Mouse (Mus musculus) CH12.LX (cell line): ENCODE data around the gene Olfr433. TPM values are rescaled to one million over a fixed set of nuclear protein-coding genes. Genes with fewer than 3 reads are reported as not detected.
"Not testable (repeated sequence)": the region's sequence is repeated elsewhere in the genome, so short reads cannot be mapped to it uniquely, and the experiment has no call there.

ENCODE experiments used
- DNase-seq: peaks from one replicate; pipeline ENCODE4 v3.0.0-alpha.2; 2013; ENCODE audit errors: extremely low read depth
- H3K27ac ChIP-seq: 2 replicates; pipeline ENCODE4 v1.5.1; 2012; ENCODE audit warnings: low read depth, mild to moderate bottlenecking, control low read depth, moderate library complexity; ENCODE audit not compliant: insufficient read depth
- H3K27me3 ChIP-seq: replicated peaks from 2 replicates; pipeline ENCODE3; 2012; ENCODE audit warnings: inconsistent platforms
- H3K36me3 ChIP-seq, 2 experiments: replicated peaks in 1 of 2; 2 replicates each; pipeline versions ENCODE3 to v1.6.1; 2012; ENCODE audit warnings: inconsistent platforms in 1 of 2, low read length in 1 of 2, mild to moderate bottlenecking in 1 of 2, mixed read lengths in 1 of 2, moderate library complexity in 1 of 2; ENCODE audit not compliant: control insufficient read depth in 1 of 2, insufficient read depth in 1 of 2
- H3K4me1 ChIP-seq, 2 experiments: 2 replicates each; pipeline ENCODE4 v1.6.1; 2012; ENCODE audit warnings: inconsistent platforms in 1 of 2, moderate library complexity in 1 of 2; ENCODE audit not compliant: insufficient read depth in 2 of 2, control insufficient read depth in 1 of 2
- H3K4me2 ChIP-seq: 2 replicates; pipeline ENCODE4 v1.6.1; 2012; ENCODE audit warnings: low read depth, mild to moderate bottlenecking, control low read depth; ENCODE audit not compliant: poor library complexity, insufficient read depth, severe bottlenecking
- H3K4me3 ChIP-seq, 3 experiments: fragments of 150-350 bp in 1 of 3; sonication (generic) in 1 of 3; replicated peaks in 1 of 3; 2 replicates each; pipeline versions ENCODE3 to v1.5.1; 2011 to 2012; ENCODE audit warnings: low read depth in 2 of 3, low read length in 2 of 3, mild to moderate bottlenecking in 2 of 3, moderate library complexity in 2 of 3, control low read depth in 1 of 3, improper control_type of control experiment in 1 of 3, inconsistent platforms in 1 of 3, mixed read lengths in 1 of 3; ENCODE audit not compliant: poor library complexity in 1 of 3
- H3K79me2 ChIP-seq: replicated peaks from 2 replicates; pipeline ENCODE4 v1.6.1; 2012; ENCODE audit warnings: mild to moderate bottlenecking, moderate library complexity; ENCODE audit not compliant: control insufficient read depth, poor library complexity, insufficient read depth, severe bottlenecking; ENCODE audit errors: extremely low read depth
- H3K9ac ChIP-seq: 2 replicates; pipeline ENCODE4 v1.6.1; 2012; ENCODE audit warnings: low read depth, mild to moderate bottlenecking, control low read depth, moderate library complexity; ENCODE audit not compliant: insufficient read depth
- H3K9me3 ChIP-seq: replicated peaks from 2 replicates; pipeline ENCODE3; 2012; ENCODE audit warnings: low read length, inconsistent platforms, mixed read lengths
- BHLHE40 ChIP-seq: IDR thresholded peaks from 2 replicates; pipeline ENCODE4 v1.6.1; 2011; ENCODE audit warnings: mild to moderate bottlenecking, low read depth, low read length, improper control_type of control experiment
- CHD2 ChIP-seq: IDR thresholded peaks from 2 replicates; pipeline ENCODE4 v1.6.1; 2011; ENCODE audit warnings: low read length, improper control_type of control experiment
- MAFK ChIP-seq: IDR thresholded peaks from 2 replicates; pipeline ENCODE4 v1.6.1; 2011; ENCODE audit warnings: low read length, improper control_type of control experiment; ENCODE audit not compliant: insufficient replicate concordance
- MAX ChIP-seq: IDR thresholded peaks from 2 replicates; pipeline ENCODE4 v1.6.1; 2011; ENCODE audit warnings: low read length, improper control_type of control experiment
- MAZ ChIP-seq: IDR thresholded peaks from 2 replicates; pipeline ENCODE4 v1.6.1; 2012; ENCODE audit warnings: low read depth, mild to moderate bottlenecking, inconsistent platforms, low read length, improper control_type of control experiment, moderate library complexity
- MEF2A ChIP-seq: IDR thresholded peaks from 2 replicates; pipeline ENCODE4 v1.6.1; 2014; ENCODE audit warnings: low read depth, mild to moderate bottlenecking, inconsistent platforms, low read length, improper control_type of control experiment, borderline replicate concordance
- MXI1 ChIP-seq: IDR thresholded peaks from 2 replicates; pipeline ENCODE4 v1.6.1; 2011; ENCODE audit warnings: mild to moderate bottlenecking, low read depth, low read length, improper control_type of control experiment
- MYC ChIP-seq: IDR thresholded peaks from 2 replicates; pipeline ENCODE4 v1.6.1; 2011; ENCODE audit warnings: low read depth, mild to moderate bottlenecking, improper control_type of control experiment, low read length
- PAX5 ChIP-seq: IDR thresholded peaks from 2 replicates; pipeline ENCODE4 v1.6.1; 2012; ENCODE audit warnings: low read length, inconsistent platforms, mixed read lengths
- RAD21 ChIP-seq: IDR thresholded peaks from 2 replicates; pipeline ENCODE4 v1.6.1; 2011; ENCODE audit warnings: low read depth, mild to moderate bottlenecking, low read length, improper control_type of control experiment, moderate library complexity
- SIN3A ChIP-seq: IDR thresholded peaks from 2 replicates; pipeline ENCODE4 v1.6.1; 2012; ENCODE audit warnings: low read length, improper control_type of control experiment, inconsistent platforms
- SMC3 ChIP-seq: IDR thresholded peaks from 2 replicates; pipeline ENCODE4 v1.6.1; 2011; ENCODE audit warnings: low read depth, low read length, improper control_type of control experiment
- UBTF ChIP-seq: IDR thresholded peaks from 2 replicates; pipeline ENCODE4 v1.6.1; 2012; ENCODE audit warnings: low read depth, mild to moderate bottlenecking, inconsistent platforms, low read length, improper control_type of control experiment, moderate library complexity
- USF2 ChIP-seq: conservative IDR thresholded peaks from 2 replicates; pipeline ENCODE4 v1.6.1; 2011; ENCODE audit warnings: low read depth, low read length, improper control_type of control experiment
- ZC3H11A ChIP-seq: IDR thresholded peaks from 2 replicates; pipeline ENCODE4 v1.6.1; 2012; ENCODE audit warnings: low read depth, mild to moderate bottlenecking, inconsistent platforms, low read length, improper control_type of control experiment
- ZNF384 ChIP-seq: IDR thresholded peaks from 2 replicates; pipeline ENCODE4 v1.6.1; 2012; ENCODE audit warnings: low read depth, low read length, improper control_type of control experiment, inconsistent platforms
- dilution Hi-C: fragments of 300-500 bp; cut with MboI; formaldehyde crosslinking; loops from 2 replicates; pipeline ENCODE4 v1.14.3; 2020; ENCODE audit warnings: low sequenced_read_pairs; ENCODE audit not compliant: extremely low pct_unique_long_range_greater_than_20kb, extremely low pct_ligation_motif_present
- in situ Hi-C: fragments of 300-500 bp; cut with MboI; formaldehyde crosslinking; loops from 3 replicates; pipeline ENCODE4 v1.14.3; 2019; ENCODE audit warnings: low sequenced_read_pairs, low pct_ligation_motif_present, low pct_unique_long_range_greater_than_20kb, mixed read lengths
- polyA plus RNA-seq: library from polyadenylated mRNA; unstranded; fragments of >175 nt; gene quantifications from 2 replicates; pipeline ENCODE4 v1.2.1, GENCODE M21; 2012; ENCODE audit warnings: low read depth; ENCODE audit not compliant: insufficient read length
- total RNA-seq, 2 experiments: library from RNA; depleted of rRNA; stranded (reverse); fragments of 300-350 nt in 1 of 2; fragments of >200 nt in 1 of 2; gene quantifications; 2 replicates each; pipeline ENCODE4 v1.2.3; 2012 to 2014

The Olfr433 gene
- total and polyA plus RNA-seq, 3 experiments = 0.43 to 0.54 (median 0.51) TPM

GRCm38 (mm10) chr1:174049357-174049756 lies 8.9 kb downstream of the Olfr433 start:
- H3K4me3 ChIP-seq, H3K9ac ChIP-seq, H3K27me3 ChIP-seq, dilution Hi-C loops, H3K4me1 ChIP-seq, H3K36me3 ChIP-seq, H3K9me3 ChIP-seq, H3K27ac ChIP-seq, H3K4me2 ChIP-seq, H3K79me2 ChIP-seq, in situ Hi-C loops, DNase-seq: not testable (repeated sequence)

GRCm38 (mm10) chr1:174050532-174050931 lies 10.0 kb downstream of the Olfr433 start:
- no peak for TF ChIP-seq PAX5
- no peak for TF ChIP-seq ZNF384
- no peak for TF ChIP-seq MAZ
- TF ChIP-seq CHD2 = no peak
- TF ChIP-seq MXI1 = no peak
- no peak for TF ChIP-seq MAX
- TF ChIP-seq ZC3H11A = no peak
- TF ChIP-seq MYC = no peak
- TF ChIP-seq SMC3 = no peak
- no peak for TF ChIP-seq BHLHE40
- no peak for TF ChIP-seq SIN3A
- TF ChIP-seq MEF2A = no peak
- TF ChIP-seq RAD21 = no peak
- no peak for TF ChIP-seq MAFK
- no peak for TF ChIP-seq USF2
- TF ChIP-seq UBTF = no peak
- Histone ChIP-seq H3K9ac (no peak overlapping the region), H3K79me2 (no peaks in the 10 kb centered on the region), H3K4me2 (no peak overlapping the region), H3K27ac (no peak overlapping the region), H3K4me1 (peaks cover 7 to 10% of the 10 kb centered on the region in 2 experiments; a peak in 3 of 4 replicates), H3K4me3 (no peak overlapping the region), H3K36me3 (no peaks in the 10 kb centered on the region), H3K27me3 (no peaks in the 10 kb centered on the region), H3K9me3 (peaks cover 3% of the 10 kb centered on the region)
- dilution Hi-C loops = no loop called here
- no peak for DNase-seq
- in situ Hi-C loops = no loop called here
